Mouse (Mus musculus) embryo, embryonic 10 days (tissue): ENCODE results near the gene Dnah1.

ENCODE experiments used
- DNase-seq: peaks from one replicate; pipeline ENCODE4 v3.0.0-alpha.2; 2015; ENCODE audit warnings: low spot score

The Dnah1 gene

DNA sequence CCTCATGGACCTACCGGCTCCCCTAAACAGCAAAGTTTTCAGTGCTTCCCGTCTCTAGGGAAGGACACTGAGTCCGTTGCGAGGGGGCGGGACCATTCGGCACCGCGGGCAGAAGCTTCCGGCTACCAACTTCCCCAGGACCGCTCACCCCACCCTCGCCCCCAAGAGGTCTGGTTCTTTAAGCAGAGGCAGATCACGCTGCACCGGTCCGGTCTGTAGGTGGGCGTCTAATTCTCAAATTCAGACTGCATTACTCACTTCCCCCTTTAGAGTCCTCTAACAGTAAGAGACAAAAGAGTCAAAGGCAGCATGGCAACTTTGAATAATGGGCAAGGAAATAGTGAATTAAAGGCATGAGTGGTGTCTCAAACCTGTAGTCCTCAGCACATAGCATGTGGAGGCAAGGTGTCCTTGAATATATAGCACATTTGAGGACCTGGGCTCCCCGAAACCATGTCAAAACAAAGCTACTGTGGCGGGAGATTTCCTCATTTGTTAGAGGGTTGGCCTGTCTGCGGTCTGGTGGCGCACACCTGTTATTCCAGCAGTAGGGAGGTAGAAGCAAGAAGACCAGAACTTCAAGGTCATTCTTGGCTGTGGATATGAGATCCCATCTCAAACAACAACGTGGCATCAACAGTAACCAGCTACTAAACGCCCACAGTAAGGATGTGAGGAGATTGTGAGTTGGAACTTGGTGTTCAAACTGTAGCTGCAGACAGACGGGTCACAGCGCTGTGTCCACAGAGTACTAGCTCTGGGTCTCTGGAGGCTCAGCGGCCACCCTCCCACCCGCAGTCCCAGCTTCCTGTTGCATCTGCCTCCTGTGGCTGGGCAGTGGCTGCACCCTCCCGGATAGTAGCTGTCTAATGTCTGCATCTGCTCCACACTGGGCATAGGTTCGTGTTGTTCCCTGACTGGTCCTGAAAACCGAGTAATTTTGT lies at the start of gene Dnah1:
Gene Dnah1, minus strand, starts transcription at position 48 of the 944 bp plus-strand sequence.
- peak; percentile 56 for DNase-seq

DNA sequence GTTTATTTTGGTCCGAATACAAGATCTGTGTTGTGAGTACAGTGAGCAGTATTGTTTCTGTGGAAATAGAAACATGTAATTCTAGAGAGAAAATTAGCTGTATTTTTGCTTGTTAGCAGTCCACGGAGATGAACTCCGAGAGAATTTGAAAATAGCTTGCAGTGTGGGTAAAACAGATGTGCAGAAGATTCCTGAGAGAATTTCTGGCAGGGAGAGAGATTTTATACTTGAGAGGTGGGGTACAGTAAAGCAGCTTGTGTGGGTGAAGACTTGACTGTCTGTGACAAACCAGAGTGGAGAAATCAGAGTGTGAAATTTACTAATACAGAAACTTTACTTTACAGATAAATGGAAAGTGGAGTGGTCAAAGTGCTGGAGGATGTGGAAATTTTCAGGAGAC lies 45.7 kb upstream of the Dnah1 start:
- no peak for DNase-seq

- no peak for DNase-seq
These were observed 44.3 kb upstream of the Dnah1 start for GRCm38 (mm10) chr14:31367951-31368350.

- DNase-seq = peak; percentile 76
These were observed 41.7 kb upstream of the Dnah1 start for GRCm38 (mm10) chr14:31365350-31365749.

GRCm38 (mm10) chr14:31364589-31364988 lies 40.9 kb upstream of the Dnah1 start:
- DNase-seq = no peak

DNA sequence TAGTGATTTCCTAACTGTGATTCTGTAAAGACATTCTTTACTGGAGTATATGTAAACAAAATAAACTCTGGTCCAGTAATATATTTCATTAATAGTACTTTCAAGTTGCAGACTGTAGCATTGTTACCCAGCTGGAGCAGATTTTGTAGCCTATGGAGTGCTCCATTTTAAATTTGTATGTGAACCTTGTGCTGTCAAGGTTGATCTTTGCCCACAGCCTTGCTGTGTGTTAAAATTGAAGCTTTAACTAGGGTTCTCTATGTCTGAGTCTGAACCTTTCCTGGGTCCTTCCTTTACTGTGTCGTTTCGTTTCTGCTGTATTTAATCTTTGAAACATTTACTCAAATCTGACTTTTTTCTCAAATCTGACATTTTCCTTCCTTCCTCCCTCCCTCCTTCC lies 38.5 kb upstream of the Dnah1 start:
- no peak for DNase-seq

GRCm38 (mm10) chr14:31345367-31345766 lies 21.7 kb upstream of the Dnah1 start:
- DNase-seq = no peak

- DNase-seq = no peak
These were observed 19.5 kb upstream of the Dnah1 start for GRCm38 (mm10) chr14:31343241-31343640.

- DNase-seq = no peak
These were observed 14.3 kb upstream of the Dnah1 start for GRCm38 (mm10) chr14:31337947-31338346.

GRCm38 (mm10) chr14:31337406-31337805 lies 13.7 kb upstream of the Dnah1 start:
- DNase-seq = no peak

DNA sequence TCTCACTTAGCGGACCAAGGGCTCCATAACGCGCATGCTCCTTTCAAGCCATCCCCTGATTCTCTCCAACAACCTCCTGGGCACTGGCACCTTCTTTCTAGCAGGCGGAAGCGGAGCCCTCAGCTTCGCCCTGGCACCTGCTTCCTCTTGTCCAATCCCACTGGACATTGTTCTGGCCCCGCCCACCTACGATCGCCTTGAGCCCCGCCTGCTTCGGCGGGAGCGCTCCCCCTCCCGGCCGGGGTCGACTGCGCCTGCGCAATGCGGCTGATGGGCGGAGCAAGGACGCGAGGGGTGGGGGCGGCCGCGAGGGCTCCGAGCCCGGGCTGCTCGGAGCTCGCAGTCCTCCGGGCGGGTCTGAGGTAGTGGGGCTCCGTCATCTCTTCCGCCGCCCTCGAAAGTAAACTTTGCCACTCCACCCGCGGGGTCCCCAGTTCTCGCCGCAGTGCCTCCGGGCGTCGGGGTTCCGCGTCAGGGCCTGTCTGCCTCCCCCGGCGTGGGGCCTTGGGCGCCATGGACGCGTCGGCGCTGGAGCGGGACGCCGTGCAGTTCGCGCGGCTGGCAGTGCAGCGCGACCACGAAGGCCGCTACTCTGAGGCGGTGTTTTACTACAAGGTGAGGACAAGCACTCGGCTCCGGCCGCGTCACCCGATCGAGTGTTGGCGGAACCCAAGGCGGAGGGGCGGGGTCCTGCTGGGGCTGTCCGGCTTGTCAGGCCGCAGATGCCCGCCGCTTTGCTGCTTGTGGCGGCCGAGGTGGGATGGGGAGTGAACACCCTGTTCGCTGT lies 12.9 kb upstream of the Dnah1 start, which contains the start of gene Capn7:
Gene Capn7, plus strand, starts transcription at position 270 of the 787 bp plus-strand sequence.
- DNase-seq = peak; percentile 99

GRCm38 (mm10) chr14:31335765-31336164 lies 12.1 kb upstream of the Dnah1 start:
- DNase-seq = no peak

DNA sequence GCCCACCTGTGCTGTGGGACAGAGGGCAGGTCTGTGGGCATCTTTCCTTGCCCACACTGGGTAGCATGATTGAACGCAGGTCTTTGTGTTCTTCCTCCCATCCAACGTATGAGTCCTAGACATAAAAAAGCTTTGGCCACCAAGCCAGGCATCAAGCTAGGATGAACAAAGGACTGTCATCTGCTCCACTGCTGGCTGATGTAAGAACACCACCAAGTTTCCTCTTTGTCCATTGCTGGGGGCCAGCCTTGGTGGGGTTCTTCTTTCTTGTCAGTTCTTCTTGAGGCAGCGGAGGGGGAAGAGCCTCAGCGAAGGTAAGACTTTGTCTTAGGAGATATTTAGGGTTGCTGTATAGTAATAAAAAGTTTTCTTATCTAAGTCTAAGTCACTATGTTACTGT lies 7.3 kb upstream of the Dnah1 start:
- DNase-seq = no peak

DNA sequence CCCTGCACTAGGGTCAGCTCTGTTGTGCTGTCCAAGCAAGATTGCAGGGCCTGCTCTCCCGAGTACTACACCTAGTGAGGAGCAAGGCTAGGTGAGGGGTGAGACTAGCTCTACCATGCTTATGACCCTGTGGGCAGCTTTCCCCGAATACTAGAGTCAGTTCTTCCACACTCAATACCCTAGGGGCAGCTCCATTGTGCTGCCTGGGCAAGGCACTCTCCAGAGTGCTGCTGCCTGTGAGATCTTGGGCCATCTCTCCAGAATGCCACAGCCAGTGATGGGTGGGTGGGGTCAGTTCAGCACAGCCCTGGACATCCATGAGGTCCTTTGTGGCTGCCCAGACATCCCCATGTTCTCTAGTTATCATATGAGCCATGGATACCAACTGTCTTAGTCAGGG lies 6.0 kb upstream of the Dnah1 start:
- DNase-seq = no peak

GRCm38 (mm10) chr14:31327681-31328080 lies 4.0 kb upstream of the Dnah1 start:
- no peak for DNase-seq

- DNase-seq = no peak
These were observed 3.5 kb upstream of the Dnah1 start for GRCm38 (mm10) chr14:31327196-31327595.

GRCm38 (mm10) chr14:31326770-31327169 lies 3.1 kb upstream of the Dnah1 start:
- DNase-seq = no peak

DNA sequence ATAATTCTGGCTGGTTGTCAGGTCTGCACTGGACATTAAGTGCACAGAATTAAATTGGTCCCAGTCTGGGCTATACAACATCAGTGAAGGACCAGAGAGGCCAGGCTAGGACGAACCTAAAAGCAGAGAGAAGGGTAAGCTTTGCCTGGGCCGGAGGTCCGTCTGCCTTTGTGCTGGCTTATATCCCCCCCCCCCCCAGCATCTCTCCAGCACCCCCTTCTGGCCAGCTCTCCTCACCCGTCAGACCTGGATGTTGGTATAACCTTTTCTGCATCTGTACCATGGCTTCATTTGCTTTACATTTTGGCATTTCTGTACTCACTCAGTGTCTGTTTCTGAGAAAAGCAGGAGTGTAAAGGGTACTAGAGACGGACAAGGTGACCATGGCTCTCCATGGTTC lies 1.9 kb upstream of the Dnah1 start:
- no peak for DNase-seq

DNA sequence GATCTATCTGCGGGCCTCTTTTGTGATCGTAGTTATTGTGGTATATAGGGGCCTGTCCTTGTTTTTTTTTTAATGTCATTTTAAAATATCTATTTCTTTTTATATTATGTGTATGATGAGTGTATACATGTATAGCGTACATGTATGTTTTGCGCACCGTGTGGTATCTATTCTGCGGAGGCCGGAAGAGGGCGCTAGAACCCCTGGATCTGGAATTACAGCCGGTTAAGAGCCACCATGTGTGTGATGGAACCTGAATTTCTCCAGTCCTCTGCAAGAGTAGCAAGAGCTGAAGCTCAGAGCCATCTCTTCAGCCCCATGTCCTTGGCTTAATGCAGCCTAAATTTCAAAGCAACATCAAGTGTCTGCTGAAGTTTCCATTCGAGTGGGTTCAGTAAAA lies 1.2 kb upstream of the Dnah1 start:
- no peak for DNase-seq

- no peak for DNase-seq
These were observed 507 bp downstream of the Dnah1 start for GRCm38 (mm10) chr14:31323189-31323588.

DNA sequence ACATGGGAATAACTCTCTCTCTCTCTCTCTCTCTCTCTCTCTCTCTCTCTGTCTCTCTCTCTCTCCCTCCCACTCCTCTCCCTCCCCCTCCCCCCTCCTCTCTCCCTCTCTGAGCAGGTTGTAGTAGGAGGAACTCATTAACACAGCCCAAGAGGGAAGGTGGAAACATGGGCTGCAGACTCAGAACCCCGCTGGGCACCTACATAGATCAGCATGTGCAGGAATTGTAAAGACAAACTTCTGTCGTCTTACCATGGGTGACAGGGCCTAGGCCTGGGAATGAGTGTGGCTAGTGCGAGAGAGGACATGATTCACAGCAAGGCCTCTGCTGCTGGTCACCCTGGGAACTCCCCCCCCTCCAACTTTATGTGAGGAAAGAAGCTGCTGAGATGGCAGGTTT lies 1.5 kb downstream of the Dnah1 start:
- DNase-seq = no peak

- DNase-seq = no peak
These were observed 2.5 kb downstream of the Dnah1 start for GRCm38 (mm10) chr14:31321181-31321580.

DNA sequence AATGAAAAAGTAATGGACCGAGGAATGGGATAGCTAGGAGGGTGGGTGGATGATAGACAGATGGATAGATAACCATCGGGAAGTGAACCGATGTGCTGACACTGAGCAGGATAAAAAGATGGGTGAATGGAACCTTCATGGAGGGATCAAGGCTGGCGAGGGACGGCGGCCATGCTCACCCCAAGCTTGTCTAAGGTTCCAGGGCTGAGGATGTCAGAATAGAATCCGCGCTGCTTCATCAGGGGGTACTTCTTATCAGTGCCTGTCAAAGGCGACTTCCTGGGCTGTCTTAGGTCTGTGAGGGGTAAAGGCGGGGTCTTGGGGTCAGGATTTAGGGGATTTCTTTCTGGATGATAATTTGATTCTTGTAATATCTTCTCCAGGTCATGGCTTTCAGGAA lies 4.2 kb downstream of the Dnah1 start:
- no peak for DNase-seq
